Mouse (Mus musculus) heart, adult 2 months (tissue): Measurements from ENCODE around the gene Snrnp70.

Experiments used
- CTCF ChIP-seq: fragments of 200-600 bp; IDR thresholded peaks from 2 replicates; pipeline ENCODE4 v1.8.1; 2022; ENCODE audit warnings: antibody characterized with exemption, mild to moderate bottlenecking, moderate library complexity
- EP300 ChIP-seq: fragments of 200-500 bp; IDR thresholded peaks from 2 replicates; pipeline ENCODE4 v1.6.1; 2011; ENCODE audit warnings: low read depth, low read length, control low read depth; ENCODE audit not compliant: insufficient read depth
- POLR2A ChIP-seq: fragments of 200-500 bp; IDR thresholded peaks from 2 replicates; pipeline ENCODE4 v1.6.1; 2011; ENCODE audit warnings: mild to moderate bottlenecking, low read depth, low read length, control low read depth; ENCODE audit not compliant: insufficient read depth

DNA sequence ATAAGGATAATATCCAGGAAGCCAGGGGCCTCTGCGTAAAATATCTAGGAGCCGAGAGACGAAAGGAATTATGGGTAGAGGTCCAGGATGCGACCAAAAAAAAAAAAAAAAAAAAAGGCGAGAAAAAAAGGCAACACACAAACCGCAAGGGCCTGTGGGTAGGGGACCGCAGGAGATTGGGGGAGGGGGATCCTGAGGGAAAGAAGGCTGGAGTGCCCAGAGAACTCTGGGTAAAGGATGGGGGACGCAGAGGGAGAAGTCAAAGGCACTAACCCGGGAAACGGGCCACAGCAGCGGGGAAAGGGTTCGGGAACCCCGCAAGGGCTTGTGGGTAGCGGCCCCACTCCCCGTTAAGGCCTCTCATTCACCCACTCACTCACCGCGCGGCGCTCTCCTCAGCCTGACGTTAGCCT lies 407 bp downstream of the Snrnp70 start:
- TF ChIP-seq EP300 (no peak), POLR2A (no peak), CTCF (no peak)
